Mouse (Mus musculus) heart, postnatal 25 days (tissue): ENCODE results near the gene Eif4e. TPM values are rescaled to one million over a fixed set of nuclear protein-coding genes. Genes with fewer than 3 reads are reported as not detected.
"Not testable (repeated sequence)": the region's sequence is repeated elsewhere in the genome, so short reads cannot be mapped to it uniquely, and the experiment has no call there.

Experiments
- DNase-seq: peaks from one replicate; pipeline ENCODE4 v3.0.0; 2022; ENCODE audit warnings: low spot score
- intact Hi-C: fragments of 180-260 bp; cut with DNase I; formaldehyde crosslinking; loops from one replicate; pipeline ENCODE4 v1.15.1; 2025
- microRNA-seq: library from miRNA; unstranded; fragments of <30 nt; microRNA quantifications from one replicate; pipeline ENCODE4 v1.2.0, GENCODE M21; 2022
- total RNA-seq, 2 experiments: library from RNA; stranded (reverse); gene quantifications; 2 replicates each; pipeline ENCODE4 v1.2.3; 2021

The Eif4e gene
- total RNA-seq, 2 experiments from 2014 or later = 171 to 172 TPM

DNA sequence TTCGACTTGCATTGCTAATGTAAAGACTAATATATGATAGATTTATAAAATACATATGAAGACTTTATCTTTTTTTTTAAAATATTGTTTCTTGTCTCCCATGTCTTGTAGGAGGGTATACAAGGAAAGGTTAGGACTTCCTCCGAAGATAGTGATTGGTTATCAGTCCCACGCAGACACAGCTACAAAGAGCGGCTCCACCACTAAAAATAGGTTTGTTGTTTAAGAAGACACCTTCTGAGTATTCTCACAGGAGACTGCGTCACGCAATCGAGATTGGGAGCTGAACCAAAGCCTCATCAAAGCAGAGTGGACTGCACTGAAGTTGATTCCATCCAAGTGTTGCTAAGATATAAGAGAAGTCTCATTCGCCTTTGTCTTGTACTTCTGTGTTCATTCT lies 29.3 kb downstream of the Eif4e start:
- DNase-seq, intact Hi-C loops: not testable (repeated sequence)

DNA sequence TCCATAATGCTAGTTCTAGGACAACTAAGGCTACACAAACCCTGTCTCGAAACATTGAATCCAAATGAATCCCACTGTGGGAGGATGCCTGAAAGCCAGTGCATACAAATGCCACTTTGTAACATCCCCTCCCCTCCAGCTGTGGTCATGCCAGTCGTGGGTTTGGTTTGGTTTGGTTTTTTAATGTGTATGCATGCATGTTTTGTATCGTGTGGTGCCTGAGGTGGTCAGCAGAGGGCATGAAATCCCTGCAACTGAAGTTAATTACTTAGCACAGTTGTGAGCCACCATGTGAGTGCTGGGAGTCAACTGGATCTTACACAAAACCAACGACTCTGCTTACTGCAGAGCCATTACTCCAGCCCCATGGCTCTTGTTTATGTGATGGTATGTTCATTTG lies 32.5 kb downstream of the Eif4e start:
- DNase-seq = no peak
- intact Hi-C loops = no loop called here

DNA sequence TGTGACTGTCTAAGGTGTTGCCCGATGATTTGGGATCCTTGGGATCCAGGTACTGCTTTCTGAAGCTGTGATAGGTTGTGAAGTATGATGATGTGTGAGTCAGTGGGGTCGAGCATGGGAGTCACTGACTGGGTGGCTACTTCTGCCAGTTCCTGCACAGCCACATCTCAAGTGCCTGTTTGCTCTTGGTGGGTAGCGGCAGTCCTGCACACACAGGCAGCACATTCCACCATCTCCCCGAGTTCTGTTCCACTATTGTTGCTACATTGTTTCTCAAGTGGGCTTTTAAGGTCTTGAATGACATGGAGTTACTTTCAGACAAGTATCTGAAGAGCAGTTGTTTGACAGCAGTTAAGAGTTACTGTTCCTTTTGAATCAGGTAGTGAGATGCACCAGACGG lies 34.3 kb downstream of the Eif4e start:
- no peak for DNase-seq
- intact Hi-C loops = loop anchor here (5.0 kb wide), 1 partner anchor 347 kb away; no protein-coding TSS in a partner anchor

DNA sequence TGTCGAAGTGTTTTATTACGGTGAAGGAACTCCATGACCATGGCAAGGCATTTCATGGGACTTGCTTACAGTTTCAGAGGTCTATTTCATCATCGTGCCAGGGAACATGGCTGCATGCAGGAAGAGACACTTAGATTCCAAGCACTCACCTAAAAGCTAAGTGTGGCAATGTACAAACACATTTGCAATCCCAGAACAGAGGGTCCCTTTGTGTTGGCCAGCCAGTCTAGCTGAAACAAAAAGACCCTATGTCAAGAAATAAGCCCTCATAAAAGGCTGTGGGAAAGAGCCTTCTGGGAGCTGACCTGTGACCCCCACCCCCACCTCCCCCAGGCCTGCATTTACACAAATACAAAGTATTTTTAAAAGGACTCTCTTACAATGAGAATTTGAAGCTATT lies 34.9 kb downstream of the Eif4e start:
- no peak for DNase-seq
- intact Hi-C loops = loop anchor here (5.0 kb wide), 1 partner anchor 346 kb away; no protein-coding TSS in a partner anchor

DNA sequence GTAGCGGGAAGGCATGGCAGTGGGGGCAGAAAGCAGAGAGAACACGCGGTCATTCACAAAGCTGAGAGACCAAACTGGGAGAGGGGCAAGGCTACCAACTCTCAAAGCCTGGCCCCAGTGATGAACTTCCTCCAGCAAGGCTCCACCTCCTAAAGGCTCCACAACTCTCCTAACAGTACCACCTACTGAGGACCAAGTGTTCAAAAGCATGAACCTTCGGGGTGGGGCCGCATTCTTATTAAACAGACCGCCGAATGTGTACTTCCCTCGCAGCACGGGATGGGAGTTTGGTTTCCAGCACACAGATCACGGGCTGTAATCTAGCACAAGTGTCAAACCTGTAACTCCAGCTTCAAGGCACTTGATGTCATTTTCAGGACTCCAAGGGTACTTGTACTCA lies 52.9 kb downstream of the Eif4e start:
- intact Hi-C loops = no loop called here

DNA sequence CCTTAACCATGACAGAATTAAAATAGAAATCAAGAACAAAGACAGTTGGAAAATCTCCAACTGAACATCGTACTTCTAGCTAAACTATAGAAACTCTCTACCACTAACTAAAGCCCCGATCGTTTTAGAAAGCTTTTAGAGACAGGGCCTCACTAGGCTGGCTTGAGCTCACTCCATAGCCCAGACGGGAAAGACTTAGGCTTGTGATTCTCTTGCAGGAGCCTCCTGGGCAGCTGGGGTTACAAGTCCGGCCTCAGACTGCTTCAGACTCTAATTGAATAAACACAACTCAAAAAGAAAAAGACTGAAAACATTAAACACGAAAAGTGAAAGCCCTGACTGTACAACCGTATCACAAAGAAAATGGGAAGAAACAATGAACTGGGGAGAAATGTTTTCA lies 60.2 kb downstream of the Eif4e start:
- DNase-seq = no peak
- intact Hi-C loops = no loop called here

More for the DNA sequence above, 52.9 kb downstream of the Eif4e start:
- DNase-seq = no peak

DNA sequence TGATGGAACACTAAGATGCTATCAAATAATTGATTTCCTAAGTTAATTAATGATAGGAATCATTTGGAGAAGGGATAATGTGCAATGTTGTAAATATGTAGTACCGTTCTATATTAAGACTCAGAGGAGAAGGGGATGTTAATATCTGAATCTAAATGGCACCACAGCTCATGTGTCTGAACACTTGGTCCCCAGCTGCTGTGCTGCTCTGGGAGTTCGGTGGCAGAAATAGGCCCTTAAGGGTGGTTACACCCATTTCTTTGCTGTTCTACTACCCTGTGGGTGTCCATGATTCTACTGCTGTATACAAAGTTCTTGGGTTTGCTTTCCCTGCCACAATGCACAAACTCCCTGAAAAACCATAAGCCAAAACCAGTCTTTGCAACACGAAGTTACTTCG lies 61.2 kb downstream of the Eif4e start:
- intact Hi-C loops = no loop called here
- no peak for DNase-seq

DNA sequence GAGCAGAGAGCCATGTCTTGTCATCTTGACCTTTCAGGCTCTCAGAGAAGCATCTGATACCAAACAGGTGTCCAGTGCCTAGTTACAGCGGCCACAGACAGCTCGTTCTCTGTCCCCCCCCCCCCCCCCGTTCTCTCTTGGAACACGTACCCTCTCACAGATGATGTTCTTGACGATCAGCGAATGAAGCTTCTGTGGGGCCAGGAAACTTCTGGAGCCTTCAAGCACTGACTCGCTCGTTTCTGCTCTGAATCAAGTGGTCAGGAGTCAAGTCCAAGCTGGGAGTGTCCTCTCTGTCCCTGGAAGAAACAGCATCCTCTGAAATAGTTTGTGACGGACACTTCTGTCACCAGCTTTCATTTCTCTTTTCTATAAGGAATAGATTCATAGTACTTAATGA lies 62.0 kb downstream of the Eif4e start:
- intact Hi-C loops = no loop called here
- no peak for DNase-seq

DNA sequence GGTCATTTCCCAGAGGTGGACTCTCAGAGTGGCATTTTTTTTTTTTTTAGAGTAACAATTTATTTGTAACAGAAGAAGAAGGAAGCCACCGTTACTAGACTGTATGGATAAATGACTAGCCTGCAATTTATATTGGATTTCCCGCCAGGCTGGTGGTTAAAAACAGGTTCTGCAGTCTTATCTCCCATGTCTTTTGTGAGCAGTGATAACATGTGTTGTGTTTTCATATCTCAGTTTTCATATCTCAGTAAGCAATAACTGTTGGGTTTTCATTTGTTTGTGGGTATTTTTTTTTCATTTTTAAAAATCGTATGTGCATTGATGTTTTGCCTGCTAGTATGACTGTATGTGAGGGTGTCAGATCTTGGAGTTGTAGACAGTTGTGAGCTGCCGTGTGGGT lies 65.0 kb downstream of the Eif4e start:
- DNase-seq = no peak
- intact Hi-C loops = no loop called here

DNA sequence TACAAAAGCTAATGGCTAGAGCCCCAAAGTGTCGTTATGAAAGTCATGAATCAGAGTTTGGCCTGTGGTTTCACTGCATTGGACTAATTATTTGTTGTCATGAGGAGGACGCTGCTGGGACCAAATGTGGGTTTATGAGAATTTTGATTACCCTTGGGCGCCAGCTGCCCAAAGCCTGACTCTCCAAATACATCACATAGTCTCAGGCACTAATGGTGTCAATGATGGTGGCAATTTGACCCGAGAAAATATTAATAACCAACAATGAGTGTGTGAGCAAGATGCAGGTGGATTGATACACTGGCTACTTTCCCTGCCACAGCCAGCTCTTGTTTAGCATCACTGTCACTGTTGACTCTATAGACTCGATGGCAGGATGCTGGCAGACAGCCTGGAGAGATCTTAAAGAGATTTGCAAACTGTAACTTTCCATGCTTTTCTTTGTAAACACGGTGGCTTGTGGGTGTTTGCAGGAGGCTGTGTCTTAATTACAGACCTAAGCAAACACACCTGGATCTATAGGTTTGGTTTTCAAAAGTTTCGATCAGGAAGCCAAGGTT lies 65.9 kb downstream of the Eif4e start:
- intact Hi-C loops = no loop called here
- no peak for DNase-seq

DNA sequence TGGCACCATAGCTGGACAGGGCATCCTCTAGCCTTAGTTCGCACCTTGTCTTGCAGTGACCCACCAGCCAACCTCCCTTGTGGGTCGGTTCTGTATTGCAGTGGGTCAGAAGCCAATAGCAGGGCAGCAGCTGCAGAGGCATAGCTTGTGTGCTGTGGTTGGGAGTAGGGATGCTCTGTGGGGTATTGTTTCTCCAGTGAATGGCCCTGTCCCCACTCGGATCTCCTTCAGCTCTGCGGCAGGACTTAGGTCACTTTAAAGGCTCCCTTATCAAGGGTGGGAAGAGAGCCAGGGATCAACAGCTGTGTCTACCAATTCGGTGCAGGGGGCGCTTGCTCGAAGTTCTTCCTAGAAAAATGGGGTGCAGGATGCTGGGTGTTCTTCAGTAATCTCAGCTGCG lies 67.2 kb downstream of the Eif4e start:
- intact Hi-C loops = no loop called here

DNA sequence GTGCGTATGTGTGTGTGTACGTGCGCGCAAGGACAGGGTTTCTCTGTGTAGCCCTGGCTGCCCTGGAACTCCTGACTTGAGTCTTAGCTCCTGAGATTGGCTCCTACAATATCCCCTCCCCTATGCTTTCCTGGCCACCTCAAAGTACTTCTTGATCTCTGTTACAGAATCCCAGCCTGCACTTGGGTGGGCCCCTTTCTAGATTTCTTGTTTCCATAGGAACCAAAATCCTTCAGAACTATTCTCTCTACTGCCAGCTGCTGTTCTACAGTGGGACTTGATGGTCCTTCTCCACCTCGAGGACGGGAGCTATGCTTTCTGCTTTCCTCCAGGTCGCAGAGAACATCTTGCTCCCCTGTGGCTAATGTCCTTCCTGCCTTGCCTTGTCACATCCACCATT lies 67.9 kb downstream of the Eif4e start:
- intact Hi-C loops = no loop called here
- DNase-seq = no peak

More for the DNA sequence above, 67.2 kb downstream of the Eif4e start:
- no peak for DNase-seq

DNA sequence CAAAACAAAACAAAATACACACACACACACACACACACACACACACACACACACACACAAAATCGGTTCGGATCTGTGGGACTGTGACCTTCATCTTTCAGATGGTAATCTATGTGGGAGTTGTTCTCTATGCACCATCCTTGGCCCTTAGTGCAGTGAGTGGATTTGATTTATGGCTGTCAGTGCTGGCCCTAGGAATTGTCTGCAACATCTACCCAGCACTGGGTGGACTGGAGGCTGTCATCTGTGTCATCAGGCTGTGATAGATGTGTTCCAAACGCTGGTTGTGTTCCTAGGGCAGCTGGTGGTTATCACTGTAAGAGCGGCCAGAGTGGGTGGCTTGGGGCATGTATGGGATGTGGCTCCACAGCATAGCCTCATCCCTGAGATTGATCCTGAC lies 75.1 kb downstream of the Eif4e start:
- intact Hi-C loops = no loop called here
- no peak for DNase-seq

DNA sequence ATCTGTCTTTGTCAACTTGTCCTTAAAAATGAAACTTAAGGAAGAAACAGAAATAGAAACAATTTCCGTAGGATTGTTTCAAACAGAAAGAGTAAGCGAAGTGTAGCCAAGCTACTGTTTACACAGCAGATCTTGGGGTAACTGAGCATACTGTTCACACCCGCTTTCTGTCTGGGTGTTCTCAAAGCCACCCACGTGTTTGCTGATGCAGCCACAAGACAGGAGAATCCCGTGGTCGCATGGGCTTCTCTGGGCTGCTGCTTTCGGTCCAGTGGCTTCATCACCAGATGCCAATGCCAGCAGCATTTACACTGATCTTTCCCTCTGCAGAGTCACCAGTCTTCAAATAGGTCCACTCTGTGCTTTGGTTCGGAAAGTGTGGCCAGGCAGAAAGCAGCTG lies 79.2 kb downstream of the Eif4e start:
- intact Hi-C loops = no loop called here
- DNase-seq = no peak

DNA sequence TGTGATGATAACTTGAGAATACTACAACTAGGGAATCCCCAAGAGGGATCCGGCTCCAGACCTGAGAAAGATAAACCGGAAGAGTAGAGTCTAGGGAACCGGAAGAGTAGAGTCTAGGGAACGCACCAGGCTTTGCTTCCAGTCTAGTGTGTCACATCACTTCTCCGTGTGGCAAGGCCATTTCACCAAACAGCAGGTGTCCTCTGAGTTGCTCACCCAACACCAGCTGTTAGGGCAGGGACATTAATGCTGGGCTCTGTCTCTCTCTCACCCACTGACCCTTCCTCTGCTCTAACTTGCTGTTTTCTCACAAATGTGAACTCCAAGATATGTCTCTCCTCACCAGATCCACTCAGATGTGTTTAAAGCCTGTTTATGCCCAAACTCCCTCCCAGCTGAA lies 82.7 kb downstream of the Eif4e start:
- intact Hi-C loops = no loop called here
- no peak for DNase-seq

Small RNAs within 50 kb of the gene (microRNA-seq; reads per million reads assigned to microRNA genes)
- gene Mir1956 = not detected

Other genes with a start within 250 kb of the Eif4e start
- not detected for gene Adh6a, start 212.9 kb upstream of the Eif4e start, total RNA-seq
- gene Adh6b, start 184.4 kb upstream of the Eif4e start, total RNA-seq = 1 to 10 TPM; 1.5 to 1.6 TPM
- gene Adh4, start 110.7 kb upstream of the Eif4e start, total RNA-seq = not detected
- 10 to 100 TPM; 89.9 to 90.2 TPM for gene Adh5, start 83.1 kb upstream of the Eif4e start, total RNA-seq
- 10 to 100 TPM; 36.7 to 39.3 TPM for gene Metap1, start 36.7 kb upstream of the Eif4e start, total RNA-seq
- gene Tspan5, start 216.0 kb downstream of the Eif4e start, total RNA-seq = 1 to 10 TPM; 7.2 to 8.6 TPM